Mouse (Mus musculus) hindbrain, embryonic 11.5 days (tissue): Measurements from ENCODE around the gene Gimap7. TPM values are rescaled to one million over a fixed set of nuclear protein-coding genes. Genes with fewer than 3 reads are reported as not detected.

Experiments
- ATAC-seq: fragments of 200-750 bp; cut with Nextera tagmentation; 2 replicates; pipeline ENCODE4 v1.8.0; 2017; ENCODE audit warnings: mild to moderate bottlenecking, moderate TSS enrichment, moderate library complexity; ENCODE audit not compliant: low FRiP score
- DNase-seq: peaks from one replicate; pipeline ENCODE4 v3.0.0-alpha.2; 2015; ENCODE audit warnings: low spot score
- H3K27ac ChIP-seq: fragments of 300-500 bp; sonication (generic); 2 replicates; pipeline ENCODE4 v1.5.1; 2014; ENCODE audit warnings: mild to moderate bottlenecking, low read depth, low read length
- H3K27me3 ChIP-seq: fragments of 300-500 bp; sonication (generic); 2 replicates; pipeline ENCODE4 v1.6.1; 2014; ENCODE audit warnings: mild to moderate bottlenecking, low read length, moderate library complexity, mixed read lengths; ENCODE audit not compliant: control insufficient read depth, insufficient read depth
- H3K36me3 ChIP-seq: fragments of 300-500 bp; sonication (generic); 2 replicates; pipeline ENCODE4 v1.6.1; 2014; ENCODE audit warnings: mild to moderate bottlenecking, low read length, moderate library complexity, mixed read lengths; ENCODE audit not compliant: control insufficient read depth, insufficient read depth
- H3K4me1 ChIP-seq: fragments of 300-500 bp; sonication (generic); replicated peaks from 2 replicates; pipeline ENCODE4 v1.6.1; 2014; ENCODE audit warnings: low read length, mixed read lengths; ENCODE audit not compliant: control insufficient read depth, insufficient read depth
- H3K4me2 ChIP-seq: fragments of 300-500 bp; sonication (generic); replicated peaks from 2 replicates; pipeline ENCODE4 v1.6.1; 2014; ENCODE audit warnings: mild to moderate bottlenecking, low read depth, low read length
- H3K4me3 ChIP-seq: fragments of 300-500 bp; sonication (generic); 2 replicates; pipeline ENCODE4 v1.5.1; 2014; ENCODE audit warnings: low read depth, low read length
- H3K9ac ChIP-seq: fragments of 300-500 bp; sonication (generic); 2 replicates; pipeline ENCODE4 v1.6.1; 2014; ENCODE audit warnings: low read depth, low read length
- H3K9me3 ChIP-seq: fragments of 300-500 bp; sonication (generic); 2 replicates; pipeline ENCODE4 v1.6.1; 2016; ENCODE audit warnings: low read length; ENCODE audit not compliant: control insufficient read depth
- WGBS: fragments of 180-500 bp; shearing (Covaris S2); extraction: QIAGEN DNeasy Blood & Tissue Kit; methylation state at CpG from one replicate; pipeline ENCODE4 v1.1.7; 2014; 5-methylcytosine and 5-hydroxymethylcytosine counted together
- polyA plus RNA-seq: library from polyadenylated mRNA; unstranded; fragments of >200 nt; fragmentation: Nextera tagmentation; extraction: Ambion mirVana; gene quantifications from 2 replicates; pipeline ENCODE4 v1.2.1, GENCODE M21; 2014

Gimap7 gene
- polyA plus RNA-seq, 1 experiment from 2014 or later: not detected

DNA sequence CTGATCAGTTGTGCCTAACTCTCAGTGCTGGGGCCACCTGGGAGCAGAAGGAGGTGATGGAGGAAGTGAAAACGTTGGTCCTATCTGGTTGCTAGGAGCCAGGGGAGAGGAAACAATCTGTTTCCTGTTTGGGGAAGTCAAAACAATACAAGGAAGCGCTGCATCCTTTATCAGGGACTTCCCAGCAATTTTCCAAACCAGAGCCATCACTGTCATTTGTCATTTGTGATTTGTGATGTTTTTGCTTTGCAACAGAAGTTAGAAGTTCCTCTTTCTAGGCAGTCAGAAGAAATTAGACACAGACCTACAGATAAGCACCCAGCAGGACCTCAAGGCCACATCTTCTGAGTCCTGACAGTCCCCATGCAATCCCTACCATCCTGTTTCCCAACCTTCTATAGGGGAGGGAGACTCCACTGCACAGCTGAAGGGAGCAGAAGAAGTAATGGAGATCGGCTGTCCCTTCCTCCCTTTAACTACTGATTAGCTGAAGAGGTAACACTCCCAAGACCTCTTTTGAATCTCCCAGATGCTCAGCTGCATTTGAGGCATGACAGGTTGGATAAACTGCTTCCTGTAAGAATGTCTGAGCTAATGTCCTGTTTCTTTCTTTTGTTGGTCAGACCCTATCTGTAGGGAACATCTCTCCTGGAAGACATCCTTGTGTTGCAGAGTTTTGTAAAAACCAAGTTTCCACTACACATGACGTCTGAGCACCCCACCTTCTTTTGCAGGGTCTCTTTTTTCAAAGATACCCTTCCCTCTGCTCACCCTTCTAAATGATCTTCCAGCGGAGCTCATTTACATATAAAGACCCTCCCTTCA is 18.0 kb upstream of the Gimap7 start:
- 62% methylated on average over 5 of the region's 5 CpGs for WGBS
- no peak for ATAC-seq

GRCm38 (mm10) chr6:48702146-48702545 is 16.3 kb upstream of the Gimap7 start:
- ATAC-seq (no peak), DNase-seq (no peak)
- no peaks in the 10 kb centered on the region for H3K4me1 ChIP-seq
- no peaks in the 10 kb centered on the region for H3K9me3 ChIP-seq
- H3K27me3 ChIP-seq: no peaks in the 10 kb centered on the region
- no peak overlapping the region for H3K9ac ChIP-seq
- 89% methylated on average over 7 of the region's 7 CpGs for WGBS
- no peak overlapping the region for H3K4me3 ChIP-seq
- no peak overlapping the region for H3K4me2 ChIP-seq
- H3K36me3 ChIP-seq: no peaks in the 10 kb centered on the region
- H3K27ac ChIP-seq: no peak overlapping the region

More for the DNA sequence above, 18.0 kb upstream of the Gimap7 start:
- Histone ChIP-seq H3K9me3 (no peaks in the 10 kb centered on the region), H3K27ac (no peak overlapping the region), H3K4me1 (no peaks in the 10 kb centered on the region), H3K36me3 (no peaks in the 10 kb centered on the region), H3K9ac (no peak overlapping the region), H3K4me2 (no peak overlapping the region), H3K27me3 (no peaks in the 10 kb centered on the region), H3K4me3 (no peak overlapping the region)
- DNase-seq: no peak

DNA sequence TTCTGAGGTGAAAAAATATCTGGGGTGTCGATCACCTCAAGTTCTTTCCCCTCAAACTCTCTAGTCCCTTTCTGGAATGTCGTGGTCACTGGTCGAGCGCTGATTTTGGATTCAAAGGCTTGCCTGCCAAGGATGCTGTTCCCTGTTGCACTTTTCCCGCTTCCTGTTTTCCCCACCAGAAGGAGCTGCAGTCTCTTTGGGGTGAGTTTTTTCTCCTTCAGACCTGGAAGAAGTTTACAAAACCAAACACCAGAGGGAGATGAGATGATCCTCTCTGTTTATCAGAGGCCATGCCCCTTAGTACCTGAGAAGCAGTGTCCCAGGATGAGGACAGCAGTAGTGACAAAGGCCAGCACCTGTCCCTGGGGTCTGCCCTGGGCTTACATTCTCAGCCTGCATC is 15.8 kb upstream of the Gimap7 start:
- no peaks in the 10 kb centered on the region for H3K36me3 ChIP-seq
- H3K9me3 ChIP-seq: no peaks in the 10 kb centered on the region
- no peak overlapping the region for H3K9ac ChIP-seq
- H3K27ac ChIP-seq: no peak overlapping the region
- H3K4me2 ChIP-seq: no peak overlapping the region
- H3K27me3 ChIP-seq: no peaks in the 10 kb centered on the region
- DNase-seq (no peak), ATAC-seq (no peak)
- no peak overlapping the region for H3K4me3 ChIP-seq
- H3K4me1 ChIP-seq: no peaks in the 10 kb centered on the region
- 66% methylated on average over 5 of the region's 5 CpGs for WGBS

- H3K4me2 ChIP-seq: no peak overlapping the region
- H3K4me3 ChIP-seq: no peak overlapping the region
- H3K36me3 ChIP-seq: no peaks in the 10 kb centered on the region
- no peak for DNase-seq
- no peaks in the 10 kb centered on the region for H3K27me3 ChIP-seq
- no peak overlapping the region for H3K9ac ChIP-seq
- H3K4me1 ChIP-seq: no peaks in the 10 kb centered on the region
- no peaks in the 10 kb centered on the region for H3K9me3 ChIP-seq
- H3K27ac ChIP-seq: no peak overlapping the region
- no peak for ATAC-seq
These were observed 14.3 kb upstream of the Gimap7 start for GRCm38 (mm10) chr6:48704146-48704545.

DNA sequence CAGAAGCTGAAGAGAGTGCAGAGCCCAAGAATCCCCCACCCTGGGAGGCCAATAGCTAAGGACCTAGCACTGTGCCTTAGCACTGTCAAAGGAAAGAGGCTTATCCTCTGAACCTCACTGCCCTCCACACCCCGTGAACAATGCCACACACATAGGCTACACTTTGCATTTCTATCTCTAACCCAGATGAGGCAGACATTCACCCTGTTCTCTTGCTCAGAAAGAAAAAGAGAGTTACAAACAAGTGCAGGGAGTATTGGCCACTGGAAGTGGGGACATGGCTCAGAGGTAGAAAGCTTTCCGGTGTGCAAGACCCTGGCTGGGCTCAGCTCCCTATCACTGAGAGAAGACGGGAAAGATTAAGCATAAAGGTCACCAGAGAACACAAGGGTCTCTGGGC is 12.3 kb upstream of the Gimap7 start:
- H3K4me1 ChIP-seq: no peaks in the 10 kb centered on the region
- 58% methylated on average over 3 of the region's 3 CpGs for WGBS
- no peak overlapping the region for H3K9ac ChIP-seq

GRCm38 (mm10) chr6:48720326-48720725 is 1.9 kb downstream of the Gimap7 start:
- no peak for ATAC-seq
- no peak overlapping the region for H3K9ac ChIP-seq
- DNase-seq: no peak

More for the DNA sequence above, 12.3 kb upstream of the Gimap7 start:
- Histone ChIP-seq H3K4me2 (no peak overlapping the region), H3K4me3 (no peak overlapping the region), H3K27me3 (no peaks in the 10 kb centered on the region), H3K9me3 (no peaks in the 10 kb centered on the region), H3K36me3 (no peaks in the 10 kb centered on the region), H3K27ac (no peak overlapping the region)
- DNase-seq (no peak), ATAC-seq (no peak)

DNA sequence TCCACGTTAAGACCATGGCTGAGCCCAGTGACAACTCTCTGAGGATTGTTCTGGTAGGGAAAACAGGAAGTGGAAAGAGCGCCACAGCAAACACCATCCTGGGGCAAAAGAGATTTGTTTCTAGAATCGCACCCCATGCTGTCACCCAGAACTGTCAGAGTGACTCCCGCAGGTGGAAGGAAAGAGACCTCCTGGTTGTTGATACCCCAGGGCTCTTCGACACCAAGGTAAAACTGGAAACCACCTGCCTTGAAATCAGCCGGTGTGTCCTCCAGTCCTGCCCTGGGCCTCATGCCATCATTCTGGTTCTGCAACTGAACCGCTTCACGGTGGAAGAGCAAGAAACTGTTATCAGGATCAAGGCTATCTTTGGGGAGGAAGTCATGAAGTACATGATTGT is 5.0 kb downstream of the Gimap7 start:
- Histone ChIP-seq H3K4me2 (no peak overlapping the region), H3K36me3 (no peaks in the 10 kb centered on the region), H3K27ac (no peak overlapping the region), H3K4me3 (no peak overlapping the region), H3K27me3 (no peaks in the 10 kb centered on the region), H3K9me3 (no peaks in the 10 kb centered on the region), H3K4me1 (no peaks in the 10 kb centered on the region), H3K9ac (no peak overlapping the region)
- ATAC-seq: no peak
- DNase-seq: no peak
- WGBS: 89% methylated on average over 8 of the region's 8 CpGs

More at GRCm38 (mm10) chr6:48720326-48720725, 1.9 kb downstream of the Gimap7 start:
- no peak overlapping the region for H3K27ac ChIP-seq
- no peaks in the 10 kb centered on the region for H3K4me1 ChIP-seq
- no peaks in the 10 kb centered on the region for H3K27me3 ChIP-seq
- H3K4me2 ChIP-seq: no peak overlapping the region
- H3K9me3 ChIP-seq: no peaks in the 10 kb centered on the region
- no peaks in the 10 kb centered on the region for H3K36me3 ChIP-seq
- no peak overlapping the region for H3K4me3 ChIP-seq
- WGBS: 94% methylated on average over 4 of the region's 4 CpGs

GRCm38 (mm10) chr6:48725476-48725875 is 7.1 kb downstream of the Gimap7 start:
- Histone ChIP-seq H3K4me1 (no peaks in the 10 kb centered on the region), H3K36me3 (no peaks in the 10 kb centered on the region), H3K27me3 (no peaks in the 10 kb centered on the region), H3K4me2 (no peak overlapping the region), H3K27ac (no peak overlapping the region), H3K9ac (no peak overlapping the region), H3K4me3 (no peak overlapping the region), H3K9me3 (no peaks in the 10 kb centered on the region)
- ATAC-seq (no peak), DNase-seq (no peak)
- 14% methylated on average over 1 of the region's 1 CpGs for WGBS

GRCm38 (mm10) chr6:48727761-48728160 is 9.3 kb downstream of the Gimap7 start:
- H3K27ac ChIP-seq: no peak overlapping the region
- DNase-seq: no peak
- H3K9ac ChIP-seq: no peak overlapping the region
- ATAC-seq: no peak
- H3K4me2 ChIP-seq: no peak overlapping the region
- H3K9me3 ChIP-seq: no peaks in the 10 kb centered on the region
- WGBS: 89% methylated on average over 5 of the region's 5 CpGs
- no peak overlapping the region for H3K4me3 ChIP-seq
- H3K27me3 ChIP-seq: no peaks in the 10 kb centered on the region
- no peaks in the 10 kb centered on the region for H3K4me1 ChIP-seq
- H3K36me3 ChIP-seq: no peaks in the 10 kb centered on the region
